Mouse (Mus musculus) liver (tissue): Measurements from ENCODE around the gene Rars2.

Source experiments
- DNase-seq: peaks from one replicate; pipeline ENCODE4 v3.0.0-alpha.2; 2020; ENCODE audit warnings: mixed read lengths

Gene Rars2

GRCm38 (mm10) chr4:34644779-34645178 is 30.0 kb downstream of the Rars2 start:
- no peak for DNase-seq

GRCm38 (mm10) chr4:34653179-34653578 is 38.4 kb downstream of the Rars2 start:
- DNase-seq = no peak

GRCm38 (mm10) chr4:34656101-34656500 is 41.3 kb downstream of the Rars2 start:
- DNase-seq = no peak

- no peak for DNase-seq
These were observed 44.3 kb downstream of the Rars2 start for GRCm38 (mm10) chr4:34659012-34659411.

- DNase-seq = no peak
These were observed 46.8 kb downstream of the Rars2 start for GRCm38 (mm10) chr4:34661514-34661913.

- no peak for DNase-seq
These were observed 47.2 kb downstream of the Rars2 start for GRCm38 (mm10) chr4:34661927-34662326.

GRCm38 (mm10) chr4:34667923-34668322 is 53.2 kb downstream of the Rars2 start:
- no peak for DNase-seq

GRCm38 (mm10) chr4:34673721-34674120 is 59.0 kb downstream of the Rars2 start:
- no peak for DNase-seq

GRCm38 (mm10) chr4:34680530-34680929 is 65.8 kb downstream of the Rars2 start:
- no peak for DNase-seq

- peak; percentile 92 for DNase-seq
These were observed 72.3 kb downstream of the Rars2 start, which contains the start of gene Slc35a1 for GRCm38 (mm10) chr4:34686874-34687567. Gene Slc35a1, minus strand, starts transcription at chr4:34687438.

- no peak for DNase-seq
These were observed 73.3 kb downstream of the Rars2 start for GRCm38 (mm10) chr4:34688021-34688420.

GRCm38 (mm10) chr4:34701528-34701927 is 86.8 kb downstream of the Rars2 start:
- DNase-seq = peak; percentile 73

- no peak for DNase-seq
These were observed 87.5 kb downstream of the Rars2 start for GRCm38 (mm10) chr4:34702231-34702630.

- no peak for DNase-seq
These were observed 88.3 kb downstream of the Rars2 start for GRCm38 (mm10) chr4:34703029-34703428.

- no peak for DNase-seq
These were observed 92.5 kb downstream of the Rars2 start for GRCm38 (mm10) chr4:34707248-34707647.

- no peak for DNase-seq
These were observed 93.4 kb downstream of the Rars2 start for GRCm38 (mm10) chr4:34708127-34708526.
